Mouse (Mus musculus) lung, adult 2 months (tissue): ENCODE data around the gene Swi5. TPM values are rescaled to one million over a fixed set of nuclear protein-coding genes. Genes with fewer than 3 reads are reported as not detected.
A peak's percentile ranks its signal among the peaks of the same experiment; 100 is the strongest.

Experiments used
- DNase-seq: peaks from one replicate; pipeline ENCODE4 v3.0.0; 2022
- H3K4me1 ChIP-seq: fragments of 200-500 bp; 2 replicates; pipeline ENCODE4 v1.6.1; 2011; ENCODE audit warnings: low read length; ENCODE audit not compliant: control insufficient read depth, insufficient read depth
- H3K4me3 ChIP-seq: fragments of 200-500 bp; replicated peaks from 2 replicates; pipeline ENCODE3; 2011; ENCODE audit warnings: low read depth, mild to moderate bottlenecking, control low read depth, low read length; ENCODE audit errors: extremely low read depth
- CTCF ChIP-seq: fragments of 200-500 bp; IDR thresholded peaks from 2 replicates; pipeline ENCODE4 v1.5.1; 2011; ENCODE audit warnings: mild to moderate bottlenecking, low read length, control low read depth; ENCODE audit not compliant: insufficient read depth
- POLR2A ChIP-seq: fragments of 200-500 bp; IDR thresholded peaks from 2 replicates; pipeline ENCODE4 v1.6.1; 2011; ENCODE audit warnings: low read depth, mild to moderate bottlenecking, control low read depth, low read length, borderline replicate concordance; ENCODE audit errors: extremely low read depth
- WGBS: fragments of 180-500 bp; shearing (Covaris S2); methylation state at CpG from one replicate; pipeline ENCODE4 v1.1.7; 2018; 5-methylcytosine and 5-hydroxymethylcytosine counted together
- polyA plus RNA-seq: library from polyadenylated mRNA; depleted of rRNA; stranded (reverse); fragments of >200 nt; gene quantifications from 2 replicates; pipeline ENCODE4 v1.2.3, GENCODE M21; 2012

Swi5 gene
- polyA plus RNA-seq, 1 experiment = 135 TPM

- Histone ChIP-seq H3K4me1 (no peaks in the 10 kb centered on the region), H3K4me3 (no peak overlapping the region)
- TF ChIP-seq CTCF = no peak
- no peak for TF ChIP-seq POLR2A
- WGBS = 77% methylated on average over 3 of the region's 3 CpGs
- DNase-seq = no peak
Observed at GRCm38 (mm10) chr2:32275823-32276222, 12.1 kb downstream of the Swi5 start.

GRCm38 (mm10) chr2:32260635-32261034 is 27.2 kb downstream of the Swi5 start:
- Histone ChIP-seq H3K4me1 (no peaks in the 10 kb centered on the region; the same call in 1 of the 2 replicates), H3K4me3 (no peak overlapping the region)
- no peak for DNase-seq
- TF ChIP-seq CTCF = peak; percentile 34; the same call in 1 of the 2 replicates
- TF ChIP-seq POLR2A = no peak
- 30% methylated on average over 4 of the region's 4 CpGs for WGBS

GRCm38 (mm10) chr2:32259657-32260417 is 28.0 kb downstream of the Swi5 start, which contains the start of gene Uck1:
Gene Uck1 (minus strand): TSS chr2:32260159.
- TF ChIP-seq POLR2A (peak; percentile 92; the same call in 1 of the 2 replicates), CTCF (no peak)
- WGBS = 1% methylated on average over 59 of the region's 59 CpGs
- peak; percentile 88 for DNase-seq
- H3K4me1 ChIP-seq = no peaks in the 10 kb centered on the region; the same call in 1 of the 2 replicates
- peak within 1 kb of the TSS; percentile 61 for H3K4me3 ChIP-seq

- DNase-seq = no peak
- Histone ChIP-seq H3K4me1 (no peaks in the 10 kb centered on the region; the same call in 1 of the 2 replicates), H3K4me3 (peak overlapping the region; percentile 51)
- 42% methylated on average over 6 of the region's 6 CpGs for WGBS
- TF ChIP-seq POLR2A (no peak), CTCF (no peak)
Observed at GRCm38 (mm10) chr2:32258887-32259533, 28.9 kb downstream of the Swi5 start.

- WGBS = 87% methylated on average over 11 of the region's 11 CpGs
- no peak for DNase-seq
- H3K4me3 ChIP-seq = no peak overlapping the region
- TF ChIP-seq CTCF (no peak), POLR2A (no peak)
- no peaks in the 10 kb centered on the region; the same call in 1 of the 2 replicates for H3K4me1 ChIP-seq
Observed at GRCm38 (mm10) chr2:32256273-32256672, 31.6 kb downstream of the Swi5 start.

- DNase-seq = no peak
- Histone ChIP-seq H3K4me1 (no peaks in the 10 kb centered on the region; the same call in 1 of the 2 replicates), H3K4me3 (no peak overlapping the region)
- TF ChIP-seq CTCF (no peak), POLR2A (no peak)
- WGBS = 75% methylated on average over 5 of the region's 5 CpGs
Observed at GRCm38 (mm10) chr2:32254563-32254962, 33.3 kb downstream of the Swi5 start.

GRCm38 (mm10) chr2:32253352-32253751 is 34.5 kb downstream of the Swi5 start:
- no peaks in the 10 kb centered on the region for H3K4me1 ChIP-seq
- 70% methylated on average over 1 of the region's 1 CpGs for WGBS
- DNase-seq = no peak
- no peak for TF ChIP-seq POLR2A
- no peak for TF ChIP-seq CTCF
- H3K4me3 ChIP-seq = no peak overlapping the region

GRCm38 (mm10) chr2:32252658-32253057 is 35.2 kb downstream of the Swi5 start:
- no peak for TF ChIP-seq CTCF
- no peak for TF ChIP-seq POLR2A
- no peaks in the 10 kb centered on the region; the same call in 1 of the 2 replicates for H3K4me1 ChIP-seq
- no peak for DNase-seq
- H3K4me3 ChIP-seq = no peak overlapping the region
- 69% methylated on average over 5 of the region's 5 CpGs for WGBS

- peaks cover 4% of the 10 kb centered on the region for H3K4me1 ChIP-seq
- no peak overlapping the region for H3K4me3 ChIP-seq
- DNase-seq = no peak
- TF ChIP-seq CTCF = no peak
- TF ChIP-seq POLR2A = no peak
- 63% methylated on average over 12 of the region's 12 CpGs for WGBS
Observed at GRCm38 (mm10) chr2:32251791-32252527, 35.9 kb downstream of the Swi5 start.
